Mouse (Mus musculus) hindbrain, embryonic 16.5 days (tissue): Measurements from ENCODE around the gene Alb. TPM values are rescaled to one million over a fixed set of nuclear protein-coding genes. Genes with fewer than 3 reads are reported as not detected.

Experiments used
- ATAC-seq: fragments of 200-750 bp; cut with Nextera tagmentation; 2 replicates; pipeline ENCODE4 v1.8.0; 2017; ENCODE audit warnings: moderate TSS enrichment, moderate library complexity
- H3K27ac ChIP-seq: fragments of 300-500 bp; sonication (generic); 2 replicates; pipeline ENCODE4 v1.5.1; 2014; ENCODE audit warnings: low read depth, mild to moderate bottlenecking, control low read depth, low read length, moderate library complexity
- H3K27me3 ChIP-seq: fragments of 300-500 bp; sonication (generic); replicated peaks from 2 replicates; pipeline ENCODE4 v1.6.1; 2014; ENCODE audit warnings: low read length; ENCODE audit not compliant: control insufficient read depth, insufficient read depth
- H3K36me3 ChIP-seq: fragments of 300-500 bp; sonication (generic); 2 replicates; pipeline ENCODE4 v1.6.1; 2014; ENCODE audit warnings: mild to moderate bottlenecking, low read length, moderate library complexity, mixed read lengths; ENCODE audit not compliant: control insufficient read depth, insufficient read depth
- H3K4me1 ChIP-seq: fragments of 300-500 bp; sonication (generic); 2 replicates; pipeline ENCODE4 v1.6.1; 2014; ENCODE audit warnings: low read depth, low read length; ENCODE audit not compliant: control insufficient read depth, insufficient read depth
- H3K4me2 ChIP-seq: fragments of 300-500 bp; sonication (generic); 2 replicates; pipeline ENCODE4 v1.6.1; 2014; ENCODE audit warnings: mild to moderate bottlenecking, low read length, control low read depth, moderate library complexity
- H3K4me3 ChIP-seq: fragments of 300-500 bp; sonication (generic); 2 replicates; pipeline ENCODE4 v1.5.1; 2014; ENCODE audit warnings: mild to moderate bottlenecking, low read length, control low read depth, moderate library complexity
- H3K9ac ChIP-seq: fragments of 300-500 bp; sonication (generic); 2 replicates; pipeline ENCODE4 v1.6.1; 2014; ENCODE audit warnings: low read depth, mild to moderate bottlenecking, control low read depth, low read length, moderate library complexity
- H3K9me3 ChIP-seq: fragments of 300-500 bp; sonication (generic); 2 replicates; pipeline ENCODE4 v1.6.1; 2014; ENCODE audit warnings: mild to moderate bottlenecking, low read length, moderate library complexity; ENCODE audit not compliant: control insufficient read depth
- WGBS: fragments of 180-500 bp; shearing (Covaris S2); extraction: QIAGEN DNeasy Blood & Tissue Kit; methylation state at CpG from one replicate; pipeline ENCODE4 v1.1.7; 2014; 5-methylcytosine and 5-hydroxymethylcytosine counted together
- polyA plus RNA-seq: library from polyadenylated mRNA; unstranded; fragments of >200 nt; fragmentation: Nextera tagmentation; extraction: Ambion mirVana; gene quantifications from 2 replicates; pipeline ENCODE4 v1.2.1, GENCODE M21; 2015

Gene Alb
- polyA plus RNA-seq, result 0.07 TPM in 1 of 2 replicates, not detected in the other

GRCm38 (mm10) chr5:90460619-90461018 lies at the start of gene Alb:
TSS of gene Alb (plus strand) at chr5:90460897.
- H3K27me3 ChIP-seq, result no peaks in the 10 kb centered on the region
- WGBS, result 93% methylated on average over 8 of the region's 8 CpGs
- no peaks in the 10 kb centered on the region for H3K9me3 ChIP-seq
- no peaks in the 10 kb centered on the region for H3K36me3 ChIP-seq
- no peak for ATAC-seq
- no peak within 1 kb of the TSS for H3K9ac ChIP-seq
- no peak within 1 kb of the TSS for H3K4me3 ChIP-seq
- no peak within 1 kb of the TSS for H3K4me2 ChIP-seq
- no peak within 1 kb of the TSS for H3K27ac ChIP-seq
- no peaks in the 10 kb centered on the region for H3K4me1 ChIP-seq

GRCm38 (mm10) chr5:90414142-90414924 lies 46.4 kb upstream of the Alb start:
- Histone ChIP-seq H3K9me3 (no peaks in the 10 kb centered on the region), H3K4me3 (no peak overlapping the region), H3K9ac (no peak overlapping the region), H3K36me3 (no peaks in the 10 kb centered on the region), H3K4me2 (no peak overlapping the region), H3K27me3 (no peaks in the 10 kb centered on the region), H3K27ac (no peak overlapping the region), H3K4me1 (no peaks in the 10 kb centered on the region)
- no peak for ATAC-seq
- WGBS, result 83% methylated on average over 8 of the region's 8 CpGs

GRCm38 (mm10) chr5:90414925-90415295 lies 45.8 kb upstream of the Alb start:
- no peak for ATAC-seq
- Histone ChIP-seq H3K27ac (no peak overlapping the region), H3K9me3 (no peaks in the 10 kb centered on the region), H3K36me3 (no peaks in the 10 kb centered on the region), H3K9ac (no peak overlapping the region), H3K27me3 (no peaks in the 10 kb centered on the region), H3K4me2 (no peak overlapping the region), H3K4me1 (no peaks in the 10 kb centered on the region), H3K4me3 (no peak overlapping the region)
- 64% methylated on average over 6 of the region's 6 CpGs for WGBS

- no peak overlapping the region for H3K27ac ChIP-seq
- H3K4me2 ChIP-seq, result no peak overlapping the region
- no peaks in the 10 kb centered on the region for H3K27me3 ChIP-seq
- H3K4me3 ChIP-seq, result no peak overlapping the region
- ATAC-seq, result no peak
- WGBS, result 90% methylated on average over 5 of the region's 5 CpGs
- H3K36me3 ChIP-seq, result no peaks in the 10 kb centered on the region
- H3K9ac ChIP-seq, result no peak overlapping the region
- H3K9me3 ChIP-seq, result no peaks in the 10 kb centered on the region
- H3K4me1 ChIP-seq, result no peaks in the 10 kb centered on the region
These were observed 36.1 kb upstream of the Alb start for GRCm38 (mm10) chr5:90424625-90425024.

GRCm38 (mm10) chr5:90425191-90425590 lies 35.5 kb upstream of the Alb start:
- Histone ChIP-seq H3K4me2 (no peak overlapping the region), H3K4me3 (no peak overlapping the region), H3K9me3 (no peaks in the 10 kb centered on the region), H3K9ac (no peak overlapping the region), H3K27ac (no peak overlapping the region), H3K36me3 (no peaks in the 10 kb centered on the region), H3K4me1 (no peaks in the 10 kb centered on the region), H3K27me3 (no peaks in the 10 kb centered on the region)
- no peak for ATAC-seq
- WGBS, result 84% methylated on average over 3 of the region's 3 CpGs

- whole genome bisulfite sequencing, result 86% methylated on average over 9 of the region's 9 CpGs
These were observed 29.6 kb upstream of the Alb start for GRCm38 (mm10) chr5:90431053-90431452.

GRCm38 (mm10) chr5:90439157-90439556 lies 21.5 kb upstream of the Alb start:
- Histone ChIP-seq H3K4me3 (no peak overlapping the region), H3K9me3 (no peaks in the 10 kb centered on the region), H3K4me2 (no peak overlapping the region), H3K27ac (no peak overlapping the region), H3K36me3 (no peaks in the 10 kb centered on the region), H3K9ac (no peak overlapping the region), H3K27me3 (no peaks in the 10 kb centered on the region), H3K4me1 (no peaks in the 10 kb centered on the region)
- 82% methylated on average over 4 of the region's 4 CpGs for WGBS
- no peak for ATAC-seq

More at GRCm38 (mm10) chr5:90431053-90431452, 29.6 kb upstream of the Alb start:
- no peak for ATAC-seq
- Histone ChIP-seq H3K27ac (no peak overlapping the region), H3K27me3 (no peaks in the 10 kb centered on the region), H3K9me3 (no peaks in the 10 kb centered on the region), H3K9ac (no peak overlapping the region), H3K36me3 (no peaks in the 10 kb centered on the region), H3K4me2 (no peak overlapping the region), H3K4me3 (no peak overlapping the region), H3K4me1 (no peaks in the 10 kb centered on the region)

- no peak for ATAC-seq
These were observed 13.1 kb upstream of the Alb start for GRCm38 (mm10) chr5:90447577-90447976.

GRCm38 (mm10) chr5:90449961-90450360 lies 10.7 kb upstream of the Alb start:
- ATAC-seq, result no peak
- H3K36me3 ChIP-seq, result no peaks in the 10 kb centered on the region

More at GRCm38 (mm10) chr5:90447577-90447976, 13.1 kb upstream of the Alb start:
- Histone ChIP-seq H3K27me3 (no peaks in the 10 kb centered on the region), H3K4me1 (no peaks in the 10 kb centered on the region), H3K4me3 (no peak overlapping the region), H3K9ac (no peak overlapping the region), H3K27ac (no peak overlapping the region), H3K36me3 (no peaks in the 10 kb centered on the region), H3K4me2 (no peak overlapping the region), H3K9me3 (no peaks in the 10 kb centered on the region)
- 80% methylated on average over 3 of the region's 3 CpGs for WGBS

More at GRCm38 (mm10) chr5:90449961-90450360, 10.7 kb upstream of the Alb start:
- H3K27ac ChIP-seq, result no peak overlapping the region
- H3K4me3 ChIP-seq, result no peak overlapping the region
- no peaks in the 10 kb centered on the region for H3K27me3 ChIP-seq
- H3K9me3 ChIP-seq, result no peaks in the 10 kb centered on the region
- 86% methylated on average over 5 of the region's 5 CpGs for WGBS
- no peaks in the 10 kb centered on the region for H3K4me1 ChIP-seq
- H3K9ac ChIP-seq, result no peak overlapping the region
- H3K4me2 ChIP-seq, result no peak overlapping the region
